Mouse (Mus musculus) MEL (cell line): Measurements from ENCODE around the gene Hoxb4. TPM values are rescaled to one million over a fixed set of nuclear protein-coding genes. Genes with fewer than 3 reads are reported as not detected.

Source experiments
- DNase-seq: peaks from one replicate; pipeline ENCODE4 v3.0.0; 2011; ENCODE audit warnings: low read depth, low spot score
- H3K27ac ChIP-seq: 2 replicates; pipeline ENCODE4 v1.5.1; 2012; ENCODE audit warnings: low read depth, mild to moderate bottlenecking, control low read depth, low read length, moderate library complexity; ENCODE audit not compliant: control insufficient read depth
- H3K27me3 ChIP-seq, 2 experiments: fragments of 150-350 bp in 1 of 2; sonication (generic) in 1 of 2; 2 replicates each; pipeline ENCODE4 v1.6.1; 2012; ENCODE audit warnings: low read length in 2 of 2, mild to moderate bottlenecking in 2 of 2, improper control_type of control experiment in 1 of 2, moderate library complexity in 1 of 2; ENCODE audit not compliant: insufficient read depth in 2 of 2, control insufficient read depth in 1 of 2
- H3K36me3 ChIP-seq, 2 experiments: 2 replicates each; pipeline ENCODE4 v1.6.1; 2012 to 2014; ENCODE audit warnings: low read length in 2 of 2, improper control_type of control experiment in 1 of 2, inconsistent platforms in 1 of 2, mild to moderate bottlenecking in 1 of 2; ENCODE audit not compliant: insufficient read depth in 2 of 2, control insufficient read depth in 1 of 2
- H3K4me1 ChIP-seq, 2 experiments: fragments of 150-350 bp in 1 of 2; sonication (generic) in 1 of 2; 2 replicates each; pipeline ENCODE4 v1.6.1; 2012; ENCODE audit warnings: low read length in 2 of 2, improper control_type of control experiment in 1 of 2, mild to moderate bottlenecking in 1 of 2; ENCODE audit not compliant: insufficient read depth in 2 of 2, control insufficient read depth in 1 of 2
- H3K4me3 ChIP-seq, 2 experiments: fragments of 150-350 bp in 1 of 2; sonication (generic) in 1 of 2; 2 replicates each; pipeline ENCODE4 v1.5.1; 2012; ENCODE audit warnings: low read depth in 2 of 2, low read length in 2 of 2, mild to moderate bottlenecking in 2 of 2, moderate library complexity in 2 of 2, control low read depth in 1 of 2, improper control_type of control experiment in 1 of 2; ENCODE audit not compliant: control insufficient read depth in 1 of 2, insufficient read depth in 1 of 2
- H3K79me2 ChIP-seq: 2 replicates; pipeline ENCODE4 v1.6.1; 2012; ENCODE audit warnings: mild to moderate bottlenecking, low read length, moderate library complexity; ENCODE audit not compliant: control insufficient read depth, poor library complexity, insufficient read depth
- H3K9ac ChIP-seq: 2 replicates; pipeline ENCODE4 v1.6.1; 2012; ENCODE audit warnings: low read depth, mild to moderate bottlenecking, control low read depth, low read length, moderate library complexity; ENCODE audit not compliant: control insufficient read depth, poor library complexity, severe bottlenecking
- H3K9me3 ChIP-seq: fragments of 150-350 bp; sonication (generic); replicated peaks from 2 replicates; pipeline ENCODE4 v1.6.1; 2012; ENCODE audit warnings: mild to moderate bottlenecking, low read length, improper control_type of control experiment, moderate library complexity; ENCODE audit not compliant: insufficient read depth
- CTCF ChIP-seq, 3 experiments: IDR thresholded peaks in 2 of 3; conservative IDR thresholded peaks in 1 of 3; 2 replicates each; pipeline ENCODE4 v1.5.1; 2011 to 2012; ENCODE audit warnings: low read length in 3 of 3, low read depth in 2 of 3, mild to moderate bottlenecking in 2 of 3, improper control_type of control experiment in 1 of 3, inconsistent platforms in 1 of 3, mixed read lengths in 1 of 3, moderate library complexity in 1 of 3; ENCODE audit not compliant: control insufficient read depth in 1 of 3, insufficient read depth in 1 of 3, poor library complexity in 1 of 3, severe bottlenecking in 1 of 3
- E2F4 ChIP-seq: IDR thresholded peaks from 2 replicates; pipeline ENCODE4 v1.6.1; 2011; ENCODE audit warnings: low read depth, low read length, improper control_type of control experiment, borderline replicate concordance
- ELF1 ChIP-seq: IDR thresholded peaks from 2 replicates; pipeline ENCODE4 v1.6.1; 2014; ENCODE audit warnings: low read depth, mild to moderate bottlenecking, inconsistent platforms, low read length, improper control_type of control experiment, moderate library complexity
- GABPA ChIP-seq: IDR thresholded peaks from 2 replicates; pipeline ENCODE4 v1.6.1; 2012; ENCODE audit warnings: low read depth, mild to moderate bottlenecking, inconsistent platforms, low read length, improper control_type of control experiment, moderate library complexity
- KAT2A ChIP-seq: conservative IDR thresholded peaks from 2 replicates; pipeline ENCODE4 v1.6.1; 2012; ENCODE audit warnings: low read depth, low read length, improper control_type of control experiment, inconsistent platforms
- MAFK ChIP-seq: IDR thresholded peaks from 2 replicates; pipeline ENCODE4 v1.6.1; 2011; ENCODE audit warnings: low read depth, mild to moderate bottlenecking, low read length, improper control_type of control experiment, borderline replicate concordance
- MAX ChIP-seq: IDR thresholded peaks from 2 replicates; pipeline ENCODE4 v1.6.1; 2011; ENCODE audit warnings: low read length, improper control_type of control experiment
- MXI1 ChIP-seq: IDR thresholded peaks from 2 replicates; pipeline ENCODE4 v1.6.1; 2011; ENCODE audit warnings: mild to moderate bottlenecking, low read depth, low read length, improper control_type of control experiment
- MYB ChIP-seq: IDR thresholded peaks from 2 replicates; pipeline ENCODE4 v1.6.1; 2011; ENCODE audit warnings: mild to moderate bottlenecking, low read depth, low read length, improper control_type of control experiment
- MYC ChIP-seq: IDR thresholded peaks from 2 replicates; pipeline ENCODE4 v1.6.1; 2011; ENCODE audit warnings: low read depth, mild to moderate bottlenecking, low read length, improper control_type of control experiment, moderate library complexity
- NRF1 ChIP-seq: IDR thresholded peaks from 2 replicates; pipeline ENCODE4 v1.6.1; 2014; ENCODE audit warnings: low read depth, mild to moderate bottlenecking, inconsistent platforms, low read length, improper control_type of control experiment, moderate library complexity; ENCODE audit not compliant: poor library complexity, insufficient read depth, severe bottlenecking
- POLR2A ChIP-seq, 2 experiments: IDR thresholded peaks; 2 replicates each; pipeline ENCODE4 v1.6.1; 2011 to 2012; ENCODE audit warnings: low read length in 2 of 2, mild to moderate bottlenecking in 2 of 2, control low read depth in 1 of 2, improper control_type of control experiment in 1 of 2, low read depth in 1 of 2, moderate library complexity in 1 of 2; ENCODE audit not compliant: control insufficient read depth in 1 of 2, insufficient read depth in 1 of 2, poor library complexity in 1 of 2
- POLR2AphosphoS2 ChIP-seq: IDR thresholded peaks from 2 replicates; pipeline ENCODE4 v1.6.1; 2011; ENCODE audit warnings: low read length, improper control_type of control experiment
- SMC3 ChIP-seq: IDR thresholded peaks from 2 replicates; pipeline ENCODE4 v1.6.1; 2011; ENCODE audit warnings: low read depth, low read length, improper control_type of control experiment
- TAL1 ChIP-seq: IDR thresholded peaks from 2 replicates; pipeline ENCODE4 v1.6.1; 2012; ENCODE audit warnings: mild to moderate bottlenecking, inconsistent platforms, low read length, moderate library complexity, mixed read lengths
- UBTF ChIP-seq: IDR thresholded peaks from 2 replicates; pipeline ENCODE4 v1.6.1; 2012; ENCODE audit warnings: low read depth, mild to moderate bottlenecking, inconsistent platforms, low read length, improper control_type of control experiment, moderate library complexity, borderline replicate concordance; ENCODE audit not compliant: insufficient read depth
- USF2 ChIP-seq, 2 experiments: IDR thresholded peaks; 2 replicates each; pipeline ENCODE4 v1.6.1; 2011 to 2012; ENCODE audit warnings: improper control_type of control experiment in 2 of 2, low read length in 2 of 2, borderline replicate concordance in 1 of 2, inconsistent platforms in 1 of 2, low read depth in 1 of 2, mild to moderate bottlenecking in 1 of 2; ENCODE audit not compliant: insufficient read depth in 1 of 2
- ZKSCAN1 ChIP-seq: IDR thresholded peaks from 2 replicates; pipeline ENCODE4 v1.6.1; 2012; ENCODE audit warnings: low read depth, mild to moderate bottlenecking, inconsistent platforms, low read length, improper control_type of control experiment, moderate library complexity
- ZMIZ1 ChIP-seq: IDR thresholded peaks from 2 replicates; pipeline ENCODE4 v1.6.1; 2012; ENCODE audit warnings: low read depth, mild to moderate bottlenecking, inconsistent platforms, low read length, improper control_type of control experiment, moderate library complexity
- polyA plus RNA-seq, 2 experiments: library from polyadenylated mRNA; stranded (reverse) in 1 of 2; unstranded in 1 of 2; fragments of >175 nt in 1 of 2; fragments of >200 nt in 1 of 2; gene quantifications; 2 replicates each; pipeline versions ENCODE4 v1.2.1 to v1.2.4; 2012; ENCODE audit warnings: low replicate concordance in 2 of 2, low read depth in 1 of 2; ENCODE audit not compliant: insufficient read length in 2 of 2, insufficient read depth in 1 of 2, missing spikeins in 1 of 2
- total RNA-seq: library from RNA; depleted of rRNA; stranded (reverse); fragments of 300-350 nt; gene quantifications from 2 replicates; pipeline ENCODE4 v1.2.3, GENCODE M21; 2012

The Hoxb4 gene
- total and polyA plus RNA-seq, 3 experiments, result not detected

- TF ChIP-seq ZMIZ1, result no peak
- TF ChIP-seq MYB, result no peak
- TF ChIP-seq MAFK, result no peak
- TF ChIP-seq USF2 (IDR thresholded peaks at IDR 0.05; ENCODE audit: borderline replicate concordance in 1 of 2, insufficient read depth in 1 of 2, low read depth in 1 of 2, low read length in 2 of 2), result no peak
- no peak for TF ChIP-seq TAL1
- no peak for TF ChIP-seq POLR2AphosphoS2
- no peak for TF ChIP-seq E2F4
- no peak for TF ChIP-seq UBTF
- TF ChIP-seq NRF1, result no peak
- TF ChIP-seq MXI1, result no peak
- H3K27me3 ChIP-seq, result peaks cover 13 to 17% of the 10 kb centered on the region in 2 experiments
- H3K9me3 ChIP-seq, result no peaks in the 10 kb centered on the region
- no peaks in the 10 kb centered on the region for H3K79me2 ChIP-seq
- no peak overlapping the region for H3K27ac ChIP-seq
- DNase-seq, result no peak
- no peaks in the 10 kb centered on the region for H3K36me3 ChIP-seq
- no peak overlapping the region for H3K9ac ChIP-seq
- H3K4me3 ChIP-seq, result no peak overlapping the region
- H3K4me1 ChIP-seq, result 0 out of 4 replicates have a peak, but pooled peaks cover 0 to 4% of the 10 kb centered on the region in 2 experiments
Observed at GRCm38 (mm10) chr11:96298895-96299667, 19.0 kb upstream of the Hoxb4 start.

GRCm38 (mm10) chr11:96299781-96300180, 18.3 kb upstream of the Hoxb4 start:
- H3K4me3 ChIP-seq, result no peak overlapping the region
- no peaks in the 10 kb centered on the region for H3K9me3 ChIP-seq
- H3K9ac ChIP-seq, result no peak overlapping the region
- TF ChIP-seq POLR2AphosphoS2 (no peak), MAFK (no peak), KAT2A (no peak), POLR2A (IDR thresholded peaks at IDR 0.05; ENCODE audit: control insufficient read depth in 1 of 2, insufficient read depth in 1 of 2, low read depth in 1 of 2, low read length in 2 of 2, poor library complexity in 1 of 2) (no peak), MXI1 (no peak), SMC3 (no peak), CTCF (IDR thresholded peaks at IDR 0.05 in 2 of 3, conservative IDR thresholded peaks at IDR 0.05 in 1 of 3; ENCODE audit: control insufficient read depth in 1 of 3, insufficient read depth in 1 of 3, low read depth in 2 of 3, low read length in 3 of 3, poor library complexity in 1 of 3, severe bottlenecking in 1 of 3) (no peak), ZKSCAN1 (no peak), MAX (no peak), GABPA (no peak), ELF1 (no peak), MYC (no peak), E2F4 (no peak)
- TF ChIP-seq, all 39 proteins: peak for 0
- no peak for DNase-seq
- 0 out of 4 replicates have a peak, but pooled peaks cover 0 to 3% of the 10 kb centered on the region in 2 experiments for H3K4me1 ChIP-seq
- no peaks in the 10 kb centered on the region for H3K36me3 ChIP-seq
- no peaks in the 10 kb centered on the region for H3K79me2 ChIP-seq
- H3K27ac ChIP-seq, result no peak overlapping the region
- H3K27me3 ChIP-seq, result peaks cover 13 to 17% of the 10 kb centered on the region in 2 experiments
